Mouse (Mus musculus) testis, adult 2 months (tissue): ENCODE results near the gene Rffl.

Experiments
- CTCF ChIP-seq: fragments of 200-500 bp; IDR thresholded peaks from 2 replicates; pipeline ENCODE4 v1.5.1; 2012; ENCODE audit warnings: low read depth, mild to moderate bottlenecking, inconsistent platforms, low read length, moderate library complexity; ENCODE audit not compliant: control insufficient read depth, insufficient read depth, insufficient replicate concordance
- POLR2A ChIP-seq: fragments of 200-500 bp; IDR thresholded peaks from 2 replicates; pipeline ENCODE4 v1.6.1; 2012; ENCODE audit warnings: low read depth, mild to moderate bottlenecking, inconsistent platforms, low read length, moderate library complexity; ENCODE audit not compliant: control insufficient read depth

DNA sequence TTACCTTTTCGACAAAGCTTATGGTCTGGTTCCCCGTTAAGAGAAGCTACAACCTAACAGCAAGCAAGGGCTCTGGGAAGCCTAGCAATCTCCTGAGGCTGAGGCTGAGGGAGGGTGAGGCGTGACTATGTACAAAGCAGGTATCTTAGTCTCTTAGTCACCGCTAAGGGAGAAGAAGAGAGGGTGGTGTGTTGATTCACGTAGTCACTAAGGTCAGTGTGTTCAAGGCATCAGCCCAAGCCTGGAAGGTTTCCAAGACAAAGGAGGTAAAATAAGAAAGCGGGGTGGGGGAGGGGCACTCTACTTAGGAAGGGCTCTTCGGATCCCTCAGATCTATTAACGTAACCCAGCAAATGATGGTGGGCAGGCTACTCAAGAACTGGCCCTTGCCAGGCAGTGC, 9.5 kb downstream of the Rffl start:
- no peak for TF ChIP-seq CTCF
- TF ChIP-seq POLR2A, result no peak
